Mouse (Mus musculus) CH12.LX (cell line): ENCODE data around the gene Srarp. TPM values are rescaled to one million over a fixed set of nuclear protein-coding genes. Genes with fewer than 3 reads are reported as not detected.
A peak's percentile ranks its signal among the peaks of the same experiment; 100 is the strongest.

Experiments used
- DNase-seq: peaks from one replicate; pipeline ENCODE4 v3.0.0-alpha.2; 2013; ENCODE audit errors: extremely low read depth
- H3K27ac ChIP-seq: 2 replicates; pipeline ENCODE4 v1.5.1; 2012; ENCODE audit warnings: low read depth, mild to moderate bottlenecking, control low read depth, moderate library complexity; ENCODE audit not compliant: insufficient read depth
- H3K27me3 ChIP-seq: replicated peaks from 2 replicates; pipeline ENCODE3; 2012; ENCODE audit warnings: inconsistent platforms
- H3K36me3 ChIP-seq, 2 experiments: replicated peaks in 1 of 2; 2 replicates each; pipeline versions ENCODE3 to v1.6.1; 2012; ENCODE audit warnings: inconsistent platforms in 1 of 2, low read length in 1 of 2, mild to moderate bottlenecking in 1 of 2, mixed read lengths in 1 of 2, moderate library complexity in 1 of 2; ENCODE audit not compliant: control insufficient read depth in 1 of 2, insufficient read depth in 1 of 2
- H3K4me1 ChIP-seq, 2 experiments: 2 replicates each; pipeline ENCODE4 v1.6.1; 2012; ENCODE audit warnings: inconsistent platforms in 1 of 2, moderate library complexity in 1 of 2; ENCODE audit not compliant: insufficient read depth in 2 of 2, control insufficient read depth in 1 of 2
- H3K4me2 ChIP-seq: 2 replicates; pipeline ENCODE4 v1.6.1; 2012; ENCODE audit warnings: low read depth, mild to moderate bottlenecking, control low read depth; ENCODE audit not compliant: poor library complexity, insufficient read depth, severe bottlenecking
- H3K4me3 ChIP-seq, 3 experiments: fragments of 150-350 bp in 1 of 3; sonication (generic) in 1 of 3; replicated peaks in 1 of 3; 2 replicates each; pipeline versions ENCODE3 to v1.5.1; 2011 to 2012; ENCODE audit warnings: low read depth in 2 of 3, low read length in 2 of 3, mild to moderate bottlenecking in 2 of 3, moderate library complexity in 2 of 3, control low read depth in 1 of 3, improper control_type of control experiment in 1 of 3, inconsistent platforms in 1 of 3, mixed read lengths in 1 of 3; ENCODE audit not compliant: poor library complexity in 1 of 3
- H3K79me2 ChIP-seq: replicated peaks from 2 replicates; pipeline ENCODE4 v1.6.1; 2012; ENCODE audit warnings: mild to moderate bottlenecking, moderate library complexity; ENCODE audit not compliant: control insufficient read depth, poor library complexity, insufficient read depth, severe bottlenecking; ENCODE audit errors: extremely low read depth
- H3K9ac ChIP-seq: 2 replicates; pipeline ENCODE4 v1.6.1; 2012; ENCODE audit warnings: low read depth, mild to moderate bottlenecking, control low read depth, moderate library complexity; ENCODE audit not compliant: insufficient read depth
- H3K9me3 ChIP-seq: replicated peaks from 2 replicates; pipeline ENCODE3; 2012; ENCODE audit warnings: low read length, inconsistent platforms, mixed read lengths
- CTCF ChIP-seq, 2 experiments: IDR thresholded peaks in 1 of 2; conservative IDR thresholded peaks in 1 of 2; 2 replicates each; pipeline ENCODE4 v1.5.1; 2011 to 2012; ENCODE audit warnings: low read depth in 2 of 2, low read length in 2 of 2, improper control_type of control experiment in 1 of 2, inconsistent platforms in 1 of 2, mild to moderate bottlenecking in 1 of 2, moderate library complexity in 1 of 2
- E2F4 ChIP-seq: IDR thresholded peaks from 2 replicates; pipeline ENCODE4 v1.6.1; 2011; ENCODE audit warnings: low read depth, low read length, improper control_type of control experiment; ENCODE audit not compliant: insufficient replicate concordance
- EP300 ChIP-seq: IDR thresholded peaks from 2 replicates; pipeline ENCODE4 v1.6.1; 2011; ENCODE audit warnings: low read length, improper control_type of control experiment
- ETS1 ChIP-seq: conservative IDR thresholded peaks from 2 replicates; pipeline ENCODE4 v1.6.1; 2012; ENCODE audit warnings: low read depth, mild to moderate bottlenecking, inconsistent platforms, low read length, improper control_type of control experiment, moderate library complexity
- IRF4 ChIP-seq: IDR thresholded peaks from 2 replicates; pipeline ENCODE4 v1.6.1; 2014; ENCODE audit warnings: low read depth, mild to moderate bottlenecking, inconsistent platforms, low read length, improper control_type of control experiment
- JUN ChIP-seq: IDR thresholded peaks from 2 replicates; pipeline ENCODE4 v1.6.1; 2011; ENCODE audit warnings: low read depth, mild to moderate bottlenecking, low read length, improper control_type of control experiment, moderate library complexity; ENCODE audit not compliant: insufficient read depth
- JUND ChIP-seq: conservative IDR thresholded peaks from 2 replicates; pipeline ENCODE4 v1.6.1; 2011; ENCODE audit warnings: low read depth, low read length, improper control_type of control experiment
- MAFK ChIP-seq: IDR thresholded peaks from 2 replicates; pipeline ENCODE4 v1.6.1; 2011; ENCODE audit warnings: low read length, improper control_type of control experiment; ENCODE audit not compliant: insufficient replicate concordance
- MAX ChIP-seq: IDR thresholded peaks from 2 replicates; pipeline ENCODE4 v1.6.1; 2011; ENCODE audit warnings: low read length, improper control_type of control experiment
- NELFE ChIP-seq: IDR thresholded peaks from 2 replicates; pipeline ENCODE4 v1.6.1; 2011; ENCODE audit warnings: low read depth, low read length, improper control_type of control experiment
- NRF1 ChIP-seq: IDR thresholded peaks from 2 replicates; pipeline ENCODE4 v1.6.1; 2014; ENCODE audit warnings: low read depth, mild to moderate bottlenecking, inconsistent platforms, low read length, improper control_type of control experiment, moderate library complexity
- PAX5 ChIP-seq: IDR thresholded peaks from 2 replicates; pipeline ENCODE4 v1.6.1; 2012; ENCODE audit warnings: low read length, inconsistent platforms, mixed read lengths
- POLR2A ChIP-seq: IDR thresholded peaks from 2 replicates; pipeline ENCODE4 v1.6.1; 2011; ENCODE audit warnings: low read depth, mild to moderate bottlenecking, improper control_type of control experiment, low read length
- POLR2AphosphoS2 ChIP-seq: IDR thresholded peaks from 2 replicates; pipeline ENCODE4 v1.6.1; 2011; ENCODE audit warnings: low read depth, low read length, improper control_type of control experiment
- RAD21 ChIP-seq: IDR thresholded peaks from 2 replicates; pipeline ENCODE4 v1.6.1; 2011; ENCODE audit warnings: low read depth, mild to moderate bottlenecking, low read length, improper control_type of control experiment, moderate library complexity
- SIN3A ChIP-seq: IDR thresholded peaks from 2 replicates; pipeline ENCODE4 v1.6.1; 2012; ENCODE audit warnings: low read length, improper control_type of control experiment, inconsistent platforms
- TBP ChIP-seq: conservative IDR thresholded peaks from 2 replicates; pipeline ENCODE4 v1.6.1; 2011; ENCODE audit warnings: low read depth, low read length, improper control_type of control experiment
- TCF12 ChIP-seq: IDR thresholded peaks from 2 replicates; pipeline ENCODE4 v1.6.1; 2014; ENCODE audit warnings: low read depth, mild to moderate bottlenecking, inconsistent platforms, low read length, improper control_type of control experiment
- UBTF ChIP-seq: IDR thresholded peaks from 2 replicates; pipeline ENCODE4 v1.6.1; 2012; ENCODE audit warnings: low read depth, mild to moderate bottlenecking, inconsistent platforms, low read length, improper control_type of control experiment, moderate library complexity
- USF1 ChIP-seq: IDR thresholded peaks from 2 replicates; pipeline ENCODE4 v1.6.1; 2014; ENCODE audit warnings: low read depth, mild to moderate bottlenecking, inconsistent platforms, low read length, improper control_type of control experiment
- USF2 ChIP-seq: conservative IDR thresholded peaks from 2 replicates; pipeline ENCODE4 v1.6.1; 2011; ENCODE audit warnings: low read depth, low read length, improper control_type of control experiment
- ZMIZ1 ChIP-seq: IDR thresholded peaks from 2 replicates; pipeline ENCODE4 v1.6.1; 2012; ENCODE audit warnings: low read depth, mild to moderate bottlenecking, inconsistent platforms, low read length, improper control_type of control experiment
- dilution Hi-C: fragments of 300-500 bp; cut with MboI; formaldehyde crosslinking; loops from 2 replicates; pipeline ENCODE4 v1.14.3; 2020; ENCODE audit warnings: low sequenced_read_pairs; ENCODE audit not compliant: extremely low pct_unique_long_range_greater_than_20kb, extremely low pct_ligation_motif_present
- in situ Hi-C: fragments of 300-500 bp; cut with MboI; formaldehyde crosslinking; loops from 3 replicates; pipeline ENCODE4 v1.14.3; 2019; ENCODE audit warnings: low sequenced_read_pairs, low pct_ligation_motif_present, low pct_unique_long_range_greater_than_20kb, mixed read lengths
- polyA plus RNA-seq: library from polyadenylated mRNA; unstranded; fragments of >175 nt; gene quantifications from 2 replicates; pipeline ENCODE4 v1.2.1, GENCODE M21; 2012; ENCODE audit warnings: low read depth; ENCODE audit not compliant: insufficient read length
- total RNA-seq, 2 experiments: library from RNA; depleted of rRNA; stranded (reverse); fragments of 300-350 nt in 1 of 2; fragments of >200 nt in 1 of 2; gene quantifications; 2 replicates each; pipeline ENCODE4 v1.2.3; 2012 to 2014

Srarp gene
- total and polyA plus RNA-seq, 3 experiments: not detected

DNA sequence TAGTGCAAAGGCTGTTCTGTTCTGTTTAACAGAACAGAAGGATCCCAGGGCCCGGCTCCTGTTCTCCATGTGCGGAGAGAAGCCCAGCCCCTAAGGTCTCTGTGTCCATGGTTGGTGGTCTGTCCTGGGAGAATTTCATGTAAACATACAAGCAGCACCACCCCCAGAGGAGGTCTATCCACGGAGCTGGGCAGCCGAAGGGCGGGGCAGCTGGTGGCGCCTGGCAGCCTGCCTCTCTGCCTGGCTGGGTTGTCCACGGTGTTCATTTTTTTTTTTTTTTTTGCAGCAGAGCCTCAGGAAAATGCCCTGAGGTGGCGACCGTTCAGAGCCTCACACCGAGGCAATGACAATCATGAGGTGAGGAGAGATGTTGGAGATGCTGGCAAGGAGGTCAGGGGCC is 32.7 kb upstream of the Srarp start:
- H3K27ac ChIP-seq: no peak overlapping the region
- in situ Hi-C loops: no loop called here
- no peak for TF ChIP-seq E2F4
- 0 out of 2 replicates have a peak, but pooled peaks have one; percentile 12 for TF ChIP-seq POLR2A
- TF ChIP-seq, all 38 proteins: peak for 1
- peaks cover 91 to 97% of the 10 kb centered on the region in 2 experiments for H3K36me3 ChIP-seq
- H3K27me3 ChIP-seq: no peaks in the 10 kb centered on the region
- H3K4me1 ChIP-seq: no peaks in the 10 kb centered on the region
- dilution Hi-C loops: no loop called here
- H3K9ac ChIP-seq: no peak overlapping the region
- no peaks in the 10 kb centered on the region for H3K79me2 ChIP-seq
- H3K4me3 ChIP-seq: no peak overlapping the region
- no peak for DNase-seq
- peaks cover 23% of the 10 kb centered on the region for H3K9me3 ChIP-seq
- H3K4me2 ChIP-seq: no peak overlapping the region

- TF ChIP-seq CTCF (conservative IDR thresholded peaks at IDR 0.05 in 1 of 2, IDR thresholded peaks at IDR 0.05 in 1 of 2; ENCODE audit: low read depth in 2 of 2, low read length in 2 of 2) (no peak), POLR2AphosphoS2 (no peak), USF2 (no peak), JUND (no peak), RAD21 (no peak), UBTF (no peak), TCF12 (no peak), NRF1 (no peak), TBP (no peak), EP300 (no peak), ZMIZ1 (no peak), MAX (no peak), MAFK (no peak), PAX5 (no peak), NELFE (no peak), JUN (no peak), IRF4 (no peak), ETS1 (no peak), USF1 (no peak), SIN3A (no peak)
- no peak for DNase-seq
- in situ Hi-C loops (no loop called here), dilution Hi-C loops (no loop called here)
- H3K9me3 ChIP-seq: peaks cover 13% of the 10 kb centered on the region
- peaks cover 91 to 97% of the 10 kb centered on the region in 2 experiments for H3K36me3 ChIP-seq
- no peak overlapping the region for H3K27ac ChIP-seq
- no peak overlapping the region for H3K9ac ChIP-seq
- H3K4me2 ChIP-seq: no peak overlapping the region
- no peak overlapping the region for H3K4me3 ChIP-seq
- H3K27me3 ChIP-seq: no peaks in the 10 kb centered on the region
- H3K79me2 ChIP-seq: no peaks in the 10 kb centered on the region
- H3K4me1 ChIP-seq: no peaks in the 10 kb centered on the region
Observed at GRCm38 (mm10) chr4:141467581-141467927, 31.6 kb upstream of the Srarp start.
